Mouse (Mus musculus) gastrocnemius, adult 8-10 months (tissue): ENCODE measurements around the gene Sez6l. TPM values are rescaled to one million over a fixed set of nuclear protein-coding genes. Genes with fewer than 3 reads are reported as not detected.

Source experiments
- DNase-seq, 2 experiments: peaks; one replicate each; pipeline ENCODE4 v3.0.0; 2022; ENCODE audit warnings: low spot score in 2 of 2
- total RNA-seq, 4 experiments: library from RNA; stranded (reverse); gene quantifications; 2 replicates each; pipeline ENCODE4 v1.2.4; 2022

Sez6l gene
- total RNA-seq, 4 experiments from 2014 or later = 0.04 to 0.19 (median 0.05) TPM; not detected in 1

DNA sequence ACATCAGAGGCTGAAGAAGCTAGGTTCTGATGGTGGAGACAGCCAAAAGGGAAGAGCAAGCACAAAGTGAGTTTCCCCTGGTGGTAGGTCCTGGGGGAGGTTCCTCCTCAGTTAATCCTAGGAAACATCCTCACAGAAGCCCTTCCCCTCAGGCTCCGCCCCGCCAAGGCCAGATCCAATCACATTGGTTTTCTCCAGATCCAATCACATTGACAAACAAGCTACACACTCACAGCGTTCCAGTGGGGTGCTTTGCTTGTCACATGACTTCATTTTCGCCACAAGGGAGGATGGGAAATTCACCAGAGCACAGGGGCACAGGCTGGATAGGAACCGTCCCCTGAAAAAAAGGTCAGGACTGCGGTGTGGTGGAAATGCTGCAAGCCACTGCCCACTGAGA, 9.1 kb upstream of the Sez6l start:
- no peak for DNase-seq

DNA sequence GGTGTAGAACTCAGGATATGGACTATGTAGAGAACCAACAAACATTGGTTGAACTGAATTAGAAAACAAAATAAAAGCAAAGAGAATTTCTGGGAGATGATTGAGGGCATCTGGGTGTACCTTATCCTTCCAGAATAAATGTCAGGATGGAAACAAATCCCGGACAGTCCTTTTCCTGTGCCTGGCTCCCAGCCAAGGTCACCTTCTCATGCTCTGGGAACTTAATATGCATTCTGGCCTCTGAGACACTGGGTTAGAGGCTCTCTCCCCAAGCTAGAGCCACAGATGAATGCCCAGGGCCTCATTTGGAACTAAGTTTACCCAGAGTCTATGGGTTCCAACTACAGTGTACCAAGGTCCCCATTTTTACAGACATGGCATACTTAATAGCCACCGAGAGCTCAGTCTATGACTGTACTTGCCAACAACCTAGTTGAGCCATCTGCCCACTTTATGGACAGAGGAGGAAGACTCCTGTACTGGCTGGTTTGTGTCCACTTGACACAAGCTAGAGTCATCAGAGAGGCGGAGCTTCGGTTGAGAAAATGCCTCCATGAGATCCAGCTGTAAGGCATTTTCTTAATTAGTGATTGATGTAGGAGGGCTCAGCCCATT, 7.3 kb upstream of the Sez6l start:
- DNase-seq = no peak

DNA sequence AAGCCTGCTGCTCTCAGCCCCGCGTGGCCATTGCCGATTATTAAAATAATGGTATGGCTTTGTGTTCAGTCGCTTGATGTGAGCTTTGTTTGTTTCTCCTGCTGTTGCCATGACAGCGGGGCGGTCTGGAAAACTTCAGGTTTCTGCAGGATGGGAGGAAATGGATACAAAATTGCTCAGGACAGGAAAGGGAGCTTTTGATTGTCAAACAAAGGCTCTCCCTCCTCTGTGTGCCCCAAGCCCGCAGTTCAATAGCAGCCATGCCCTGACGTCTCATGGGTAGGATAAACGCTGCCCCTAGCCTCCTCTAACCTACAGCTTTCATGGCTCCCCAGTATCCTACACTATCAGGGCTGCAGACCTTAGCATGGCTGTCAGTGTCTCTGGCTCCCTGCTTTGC, 6.3 kb upstream of the Sez6l start:
- no peak for DNase-seq

DNA sequence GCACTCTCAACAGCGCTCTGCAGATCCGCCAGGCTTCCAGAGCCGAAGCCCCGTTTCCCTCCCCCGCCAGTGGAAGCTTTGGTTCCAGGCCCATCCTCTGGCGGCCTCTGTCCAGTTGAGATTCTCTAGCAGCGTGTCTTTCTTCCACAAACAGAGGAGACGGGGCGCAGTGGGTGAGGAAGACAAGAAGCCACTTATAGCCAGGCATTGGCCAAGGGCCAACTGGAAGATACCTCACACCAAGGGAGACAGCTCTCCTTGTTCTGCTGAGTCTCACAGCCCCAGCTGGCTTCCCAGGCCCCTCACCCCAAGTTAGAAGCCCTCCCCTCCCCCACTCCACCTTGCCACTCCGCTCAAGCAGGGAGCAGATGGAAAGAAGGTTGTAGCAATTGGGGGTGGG, 765 bp upstream of the Sez6l start:
- DNase-seq = no peak

DNA sequence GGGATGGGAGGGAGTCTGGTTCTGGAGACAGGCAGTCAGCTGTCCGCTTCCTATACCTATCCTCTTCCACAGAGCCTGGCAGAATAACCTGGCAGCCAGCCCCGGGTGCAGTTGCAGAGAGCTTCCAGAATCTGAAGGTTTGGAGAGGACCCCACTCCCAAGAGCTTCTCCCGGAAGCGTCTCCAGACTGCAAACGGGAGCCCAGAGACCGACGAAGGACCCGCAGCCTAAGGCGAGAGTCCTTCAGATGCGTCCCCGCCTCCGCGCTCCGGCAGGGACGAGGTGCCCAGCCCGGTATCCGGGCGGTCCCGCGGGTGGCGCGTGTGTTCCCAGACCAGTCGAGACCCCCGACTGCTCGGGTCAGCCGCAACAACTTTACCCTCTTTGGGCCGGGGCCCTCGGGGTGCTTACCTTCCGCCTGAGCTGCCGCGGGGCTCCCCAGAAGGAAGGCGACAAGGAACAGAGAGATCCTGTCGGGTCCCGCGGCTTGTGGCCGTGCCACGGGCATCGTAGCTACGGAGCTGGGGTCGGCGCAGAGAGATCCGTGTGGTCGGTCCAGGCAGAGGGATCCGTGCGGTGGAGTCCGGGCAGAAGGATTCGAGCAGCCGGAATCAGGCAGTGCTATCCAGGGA, 508 bp downstream of the Sez6l start:
- DNase-seq = no peak

DNA sequence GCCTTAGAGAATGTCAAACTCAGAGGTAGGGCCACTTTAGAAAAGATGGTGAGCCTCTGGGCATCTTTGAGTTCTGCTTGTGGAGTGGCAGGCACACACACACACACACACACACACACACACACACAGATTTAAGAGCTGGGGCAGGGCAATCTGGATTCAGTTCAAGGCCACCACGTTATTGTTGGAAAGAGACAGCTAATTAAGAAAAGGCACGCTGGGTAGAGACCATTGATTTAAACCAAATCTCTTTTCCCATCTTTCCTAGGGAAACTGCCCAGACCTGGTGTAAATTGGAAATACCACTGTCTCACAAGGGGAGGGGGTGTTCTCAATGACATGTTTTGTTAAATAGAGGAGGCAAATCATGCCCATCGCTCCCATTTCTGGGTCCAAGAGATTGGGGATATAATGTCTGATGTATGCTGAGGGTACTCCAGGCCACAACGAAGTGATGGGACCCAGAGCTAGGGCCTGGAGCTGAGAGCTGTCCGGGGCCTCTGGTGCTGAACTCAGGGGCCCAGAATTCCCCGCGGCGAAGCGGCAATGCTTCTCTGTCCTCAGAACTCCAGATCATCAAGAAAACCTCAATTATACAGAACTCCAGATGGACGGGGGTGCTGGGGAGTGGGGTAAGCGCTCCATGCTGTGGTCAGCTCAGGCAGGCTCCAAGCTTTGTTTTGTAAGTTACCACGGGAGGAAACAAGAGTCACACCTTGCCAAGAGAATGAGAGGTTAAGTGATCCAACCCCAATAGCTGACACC, 1.7 kb downstream of the Sez6l start:
- no peak for DNase-seq

DNA sequence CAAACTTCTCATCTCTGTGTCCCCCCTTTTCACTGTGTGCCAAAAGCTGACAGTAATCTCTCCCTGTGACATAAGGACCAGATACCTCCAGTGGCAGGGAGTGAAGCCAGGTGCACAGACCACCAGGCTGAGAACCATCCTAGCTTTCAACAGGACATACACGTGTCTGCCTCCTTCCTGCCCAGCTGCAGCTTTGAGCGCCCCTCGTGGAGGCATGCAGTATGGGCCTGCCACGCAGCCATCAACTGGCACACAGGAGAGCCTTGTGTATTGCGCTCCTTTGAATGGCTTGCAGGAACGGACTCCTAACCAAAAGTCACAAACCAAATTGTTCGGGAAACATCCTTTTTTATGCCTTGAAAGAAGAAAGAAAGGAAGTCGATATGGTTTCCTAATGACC, 3.1 kb downstream of the Sez6l start:
- DNase-seq = no peak

DNA sequence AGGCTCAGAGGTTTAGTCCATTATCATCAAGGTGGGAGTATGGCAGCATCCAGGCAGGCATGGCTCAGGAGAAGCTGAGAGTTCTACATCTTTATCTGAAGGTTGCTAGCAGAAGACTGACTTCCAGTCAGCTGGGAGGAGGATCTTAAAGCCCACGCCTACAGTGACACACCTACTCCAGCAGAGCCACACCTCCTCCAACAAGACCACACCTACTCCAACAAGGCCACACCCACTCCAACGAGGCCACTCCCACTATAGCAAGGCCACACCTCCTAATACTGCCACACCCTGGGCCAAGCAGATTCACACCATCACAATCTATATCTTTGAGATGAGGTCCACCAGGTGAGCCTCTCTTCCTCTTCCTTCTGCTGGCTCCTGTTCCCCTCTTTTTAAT, 4.8 kb downstream of the Sez6l start:
- DNase-seq = no peak

DNA sequence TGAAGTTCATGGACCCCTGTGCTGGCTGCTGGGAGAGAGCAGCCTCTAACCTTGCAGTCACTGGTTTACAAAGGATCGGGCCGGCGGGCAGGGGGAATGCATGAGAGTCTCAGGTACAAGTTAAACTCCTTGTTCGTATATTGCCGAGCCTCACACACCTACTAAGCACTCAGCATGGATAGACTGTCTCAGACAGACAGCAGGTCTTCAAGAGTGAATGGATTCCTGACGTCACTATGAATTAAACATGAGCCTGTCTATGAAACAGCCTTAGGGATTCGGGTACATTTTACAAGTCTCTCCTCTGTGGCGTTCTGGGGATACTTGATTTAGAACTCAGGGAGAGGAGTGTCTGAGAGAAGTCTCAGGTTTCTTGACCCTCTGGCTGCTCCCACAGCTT, 11.5 kb downstream of the Sez6l start:
- no peak for DNase-seq

DNA sequence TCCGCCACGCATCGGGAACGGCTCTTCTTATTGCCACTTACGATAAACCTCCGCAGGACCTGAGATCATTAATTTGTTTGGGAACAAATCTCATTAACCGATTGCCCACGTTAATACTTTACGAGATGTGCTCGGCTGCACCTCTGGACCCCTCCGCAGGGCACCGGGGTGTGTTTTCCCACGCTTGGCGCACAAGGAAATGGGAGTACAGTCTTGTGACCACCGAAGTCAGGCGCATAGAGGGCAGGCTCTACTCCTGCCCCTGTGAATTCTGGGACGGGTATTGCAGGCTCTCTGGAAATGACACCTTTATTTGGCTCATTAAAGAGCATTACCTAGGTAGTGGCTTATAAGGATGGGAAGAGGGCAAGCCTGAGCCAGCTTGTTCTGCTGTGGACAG, 11.9 kb downstream of the Sez6l start:
- DNase-seq = no peak

DNA sequence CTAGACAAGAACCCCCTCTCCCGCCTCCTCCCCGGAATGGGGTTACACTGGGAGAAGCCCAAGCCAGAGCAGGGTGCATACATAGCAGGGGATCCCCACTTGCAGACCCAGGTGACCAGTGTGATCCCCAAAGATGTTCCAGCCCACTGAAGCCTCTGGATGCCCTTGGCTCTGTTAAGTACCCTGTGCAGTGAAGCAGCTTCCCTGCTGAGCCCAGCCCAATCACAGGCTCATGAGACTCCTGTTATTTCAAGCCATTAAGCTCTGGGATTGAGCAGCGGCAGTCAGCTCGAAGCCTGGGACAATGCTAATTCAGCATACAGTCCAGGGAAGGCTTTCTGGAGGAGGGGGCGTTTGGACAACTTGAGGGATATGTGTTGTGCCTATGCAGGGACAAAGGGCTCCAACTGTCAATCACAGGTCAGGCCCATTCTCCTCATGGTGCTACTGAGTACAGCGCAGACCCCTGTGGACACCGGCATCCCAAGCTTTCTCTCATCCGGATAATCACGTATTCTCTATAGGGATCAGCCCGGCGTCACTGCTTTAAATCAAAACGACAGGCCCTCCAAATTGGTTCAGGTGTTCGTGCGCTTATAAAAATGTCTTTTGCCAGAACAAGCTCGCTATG, 16.0 kb downstream of the Sez6l start:
- no peak for DNase-seq

DNA sequence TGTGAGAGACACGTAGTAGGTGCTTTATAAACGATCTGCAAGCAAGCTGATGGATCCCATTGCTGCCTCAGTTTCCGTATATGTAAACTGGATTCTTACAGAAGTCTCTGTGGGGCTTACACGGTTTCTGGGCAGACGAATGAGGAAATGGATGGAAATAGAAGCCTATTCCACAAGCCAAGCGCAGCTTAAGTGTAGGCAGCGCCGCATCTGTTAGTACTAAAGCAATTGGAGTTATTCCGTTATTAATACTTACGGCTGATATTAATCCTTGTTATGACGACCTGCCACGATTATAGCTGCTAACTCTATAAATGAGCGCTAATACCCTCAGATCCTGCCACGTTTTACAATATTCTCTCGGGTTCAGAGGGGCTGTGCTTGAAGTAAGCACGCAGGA, 16.8 kb downstream of the Sez6l start:
- DNase-seq = no peak

DNA sequence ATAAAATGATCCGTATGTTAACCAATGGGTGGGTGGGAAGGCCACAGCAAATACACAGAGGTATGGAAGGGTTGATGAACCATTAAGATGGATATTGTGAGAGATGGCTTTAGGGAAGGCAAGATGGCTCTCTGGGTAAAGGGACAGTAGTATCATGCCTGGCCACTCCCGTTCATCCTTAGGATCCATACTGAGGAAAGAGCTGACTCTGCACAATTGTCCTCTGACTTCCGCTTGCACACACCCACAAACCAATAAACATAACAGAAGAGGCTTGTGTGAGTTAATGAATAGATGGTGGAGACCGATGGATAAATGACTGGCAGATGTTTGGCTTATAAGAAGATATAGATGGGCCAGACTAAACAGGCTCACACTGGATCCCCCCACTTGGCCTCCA, 19.6 kb downstream of the Sez6l start:
- DNase-seq = no peak

DNA sequence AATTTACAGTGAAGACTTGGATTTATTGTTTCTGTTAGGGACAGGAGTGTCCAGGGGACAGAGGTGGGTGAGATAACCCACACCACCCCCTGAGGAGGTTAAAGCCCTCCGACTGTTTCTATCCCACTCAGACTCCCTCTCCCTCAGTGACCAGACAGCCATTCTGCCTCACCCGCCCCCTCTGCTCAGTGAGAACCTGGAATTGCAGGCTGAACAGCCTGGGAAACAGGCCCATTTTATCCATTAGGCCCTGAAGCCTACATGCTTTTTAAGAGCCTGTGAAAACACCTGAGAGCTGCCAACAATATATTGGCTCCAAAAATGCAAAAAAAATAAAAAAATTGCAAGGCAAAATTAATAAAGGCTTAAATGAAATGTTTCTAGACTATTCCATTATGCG, 20.3 kb downstream of the Sez6l start:
- no peak for DNase-seq

DNA sequence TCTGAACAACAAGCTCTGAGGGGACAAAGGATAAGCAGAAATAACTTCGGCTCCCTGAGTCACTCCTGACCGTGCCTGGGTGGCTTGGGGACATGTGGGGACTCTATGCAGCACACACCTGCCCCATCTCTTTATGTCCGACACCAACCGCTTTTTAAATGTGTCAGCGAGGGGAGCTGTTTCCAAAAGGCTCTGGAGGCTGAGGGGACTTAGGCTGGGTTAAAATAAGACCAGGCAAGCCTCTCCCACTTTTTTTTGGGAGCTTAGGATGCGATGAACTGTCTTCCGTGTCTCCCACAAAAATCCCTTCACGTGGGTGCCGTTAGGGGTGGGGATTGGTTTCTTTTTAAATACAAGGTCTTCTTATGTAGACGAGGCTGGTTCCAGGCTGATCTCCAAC, 22.5 kb downstream of the Sez6l start:
- DNase-seq = no peak

DNA sequence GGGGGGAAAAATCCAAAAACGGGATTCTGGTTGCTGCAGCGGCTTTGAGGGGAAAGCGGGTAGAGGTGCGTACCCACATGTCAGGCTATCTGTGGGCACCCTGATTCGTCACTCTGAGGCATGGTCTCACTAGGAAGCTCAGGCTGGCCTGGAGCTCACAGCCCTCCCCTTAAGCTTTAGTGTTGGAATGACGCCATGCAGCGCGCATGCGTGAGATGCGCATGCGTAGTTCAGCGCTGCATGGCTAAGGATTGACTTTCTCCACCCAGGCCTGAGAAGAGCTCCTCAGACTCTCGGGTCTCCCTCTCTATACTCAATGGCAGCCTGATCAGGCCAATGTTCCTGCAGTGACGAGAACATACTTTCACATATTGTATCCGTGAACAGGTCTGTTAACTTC, 24.2 kb downstream of the Sez6l start:
- no peak for DNase-seq

DNA sequence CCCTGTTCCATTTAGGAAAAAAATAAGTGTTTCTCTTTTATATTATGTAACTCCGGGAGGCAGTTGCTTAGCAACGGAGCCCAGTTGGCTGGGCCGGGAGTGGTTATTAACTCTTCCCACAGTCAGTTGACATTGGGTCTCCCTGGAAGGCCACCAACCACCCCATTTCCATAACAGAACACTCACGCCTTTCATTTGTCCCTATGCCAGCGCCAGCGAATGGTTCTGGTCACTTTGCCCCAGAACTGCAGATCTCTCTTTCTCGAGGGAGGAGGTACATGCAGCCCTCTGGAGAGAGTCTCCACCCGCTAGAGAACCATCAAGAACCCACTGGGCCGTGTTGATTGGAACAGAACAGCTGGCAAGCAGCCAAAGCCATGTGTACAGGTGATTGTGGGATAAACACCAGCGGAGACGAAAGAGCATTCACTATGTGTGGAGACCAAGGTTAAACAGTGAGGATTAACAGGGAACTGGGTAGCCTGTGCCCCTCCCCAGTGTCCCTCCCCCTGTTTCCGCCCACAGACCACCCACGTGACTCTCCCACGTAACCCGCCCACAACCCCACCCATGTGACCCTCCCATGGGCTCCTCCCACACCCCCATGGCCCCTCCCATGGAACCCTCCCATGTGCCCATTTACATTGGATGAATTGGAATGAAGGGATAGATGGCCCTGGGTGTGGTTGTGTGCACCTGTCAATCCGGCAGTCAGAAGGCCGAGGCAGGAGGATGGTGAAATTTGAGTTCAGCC, 24.8 kb downstream of the Sez6l start:
- DNase-seq = no peak

DNA sequence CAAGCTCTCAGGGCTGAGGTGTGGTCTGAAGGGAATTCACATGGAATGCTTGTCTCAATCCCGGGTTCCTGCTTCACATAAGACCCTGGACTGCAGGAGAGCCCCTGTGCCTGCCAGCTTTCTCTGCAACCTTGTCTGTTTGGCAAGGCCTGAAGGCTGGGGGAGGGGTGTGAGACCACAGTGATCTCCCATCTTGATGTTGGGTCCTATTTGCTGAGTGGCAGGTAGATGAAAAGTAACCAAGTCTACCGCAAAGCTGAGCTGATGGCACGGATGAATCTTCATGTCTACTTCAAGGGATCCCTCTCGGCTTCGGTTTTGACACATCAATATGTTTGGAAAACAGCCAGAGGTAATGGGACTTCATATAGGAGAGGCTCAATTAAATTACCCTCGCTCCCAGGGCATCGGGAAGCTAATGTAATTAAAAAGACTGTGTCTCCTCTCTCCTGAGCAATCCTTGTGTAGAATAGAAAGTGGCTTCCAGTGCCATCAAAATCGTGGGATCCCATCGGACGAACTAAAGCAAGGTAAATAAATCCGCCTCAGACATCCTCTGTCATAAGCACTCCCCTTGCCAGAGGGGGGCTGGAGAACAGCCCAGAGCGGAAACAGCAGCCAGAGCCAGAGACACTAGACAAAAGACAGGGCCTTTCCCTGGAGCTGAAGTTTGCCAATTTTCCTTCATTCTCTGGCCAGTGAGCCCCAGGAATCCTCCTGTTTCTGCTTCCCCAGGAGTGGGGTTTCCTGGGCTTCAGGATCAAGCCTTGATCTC, 28.0 kb downstream of the Sez6l start:
- DNase-seq = no peak

DNA sequence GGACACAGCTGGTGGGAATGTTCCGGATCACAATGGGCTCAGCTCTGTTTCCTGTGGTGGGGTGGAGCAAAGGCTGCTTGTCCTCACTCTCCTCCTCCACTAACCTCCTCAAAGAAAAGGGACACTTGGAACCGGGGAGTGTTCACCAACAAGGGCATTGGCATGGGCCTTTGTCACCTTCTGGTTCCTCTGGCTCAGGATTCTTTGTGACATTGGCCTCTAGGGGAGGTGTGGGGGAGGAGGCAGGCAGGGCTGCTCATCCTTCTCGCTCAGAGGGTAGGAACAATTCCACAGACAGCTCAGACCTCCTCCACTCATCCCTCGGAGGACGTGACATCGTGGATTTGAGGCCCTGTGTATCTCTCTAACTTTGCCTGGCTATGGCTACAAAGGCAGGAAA, 30.2 kb downstream of the Sez6l start:
- no peak for DNase-seq

DNA sequence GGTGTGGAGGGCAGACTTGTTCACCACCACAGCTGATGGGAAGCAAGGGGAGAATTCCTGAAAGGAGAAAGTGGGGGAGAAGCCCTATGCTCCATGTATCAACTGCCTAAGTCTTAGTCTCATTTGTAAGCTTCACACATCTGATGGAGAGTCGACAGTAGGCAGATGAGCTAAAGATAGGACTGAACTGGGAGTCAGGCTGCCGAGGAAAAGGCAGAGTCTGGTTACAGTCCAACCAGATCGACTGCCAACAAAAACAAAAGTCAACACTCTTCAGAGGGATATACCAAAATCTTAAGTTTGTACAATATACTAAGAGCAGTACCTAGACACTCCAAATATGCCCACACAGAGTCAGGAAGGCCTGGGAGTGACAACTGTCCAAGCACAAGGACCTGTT, 38.7 kb downstream of the Sez6l start:
- DNase-seq = no peak

DNA sequence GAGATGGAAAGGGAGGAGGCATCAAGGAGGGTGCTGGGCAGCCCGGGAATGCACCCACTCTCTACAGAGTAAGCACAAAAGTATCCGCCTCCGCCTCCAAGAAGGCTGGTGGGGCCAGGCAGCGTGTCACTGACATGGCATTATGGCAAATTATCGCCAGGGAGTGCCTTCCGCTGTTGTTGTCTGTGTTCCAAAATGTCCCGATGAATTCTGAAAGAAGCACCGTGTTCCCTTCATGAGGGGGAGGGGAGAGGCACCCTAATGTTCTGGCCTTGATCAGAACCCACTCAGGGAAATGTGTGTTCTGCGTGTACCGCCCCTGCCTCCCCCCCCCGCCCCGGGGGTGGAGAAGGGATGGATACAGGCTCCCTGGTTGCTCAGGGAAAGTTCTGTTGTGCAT, 41.1 kb downstream of the Sez6l start:
- DNase-seq = no peak
